Comparison of ENCODE assay signal across 34 mouse cellular contexts in the genomic region with DNA sequence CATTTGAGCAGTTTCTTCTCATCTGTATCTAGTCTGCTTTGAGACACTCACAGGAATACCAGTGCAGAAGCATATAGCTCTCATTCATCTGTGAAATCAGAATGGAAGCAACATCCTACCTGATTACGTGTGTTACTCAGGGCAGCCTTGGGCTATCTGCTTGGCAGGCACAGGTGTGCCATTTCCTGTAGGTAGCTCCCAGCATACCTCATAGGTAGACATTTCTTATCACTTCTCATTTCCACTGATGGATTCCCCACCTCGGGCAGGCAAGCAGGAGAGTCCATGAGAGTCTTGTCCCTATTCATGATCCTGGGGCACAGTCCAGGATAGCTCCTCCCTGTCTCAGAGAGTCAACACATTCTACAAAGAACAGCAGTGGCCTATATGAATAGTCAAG.
"Had no signal": no experiment of that assay in that cellular context is flagged by ENCODE, and none has a peak within 500 bp of the region (broad histone marks: within the 10 kb centered on the region; RNA-seq: fewer than 3 reads in every experiment).

No protein-coding gene starts in this region.

- H3K9ac ChIP-seq: heart, embryonic 12.5 days; heart, embryonic 13.5 days; heart, embryonic 15.5 days; hindbrain, embryonic 12.5 days; hindbrain, embryonic 13.5 days; hindbrain, embryonic 14.5 days; hindbrain, embryonic 15.5 days; intestine, embryonic 15.5 days had no signal

- ATAC-seq: hindbrain, embryonic 16.5 days; hindbrain, postnatal 0 days; inflammation-experienced regulatory T-cells, adult 6 months; intestine, embryonic 15.5 days; intestine, embryonic 16.5 days; intestine, postnatal 0 days had no signal

- H3K9me3 ChIP-seq: heart, embryonic 10.5 days; heart, embryonic 12.5 days; heart, embryonic 13.5 days; heart, embryonic 15.5 days; hindbrain, embryonic 10.5 days; hindbrain, embryonic 13.5 days; hindbrain, embryonic 15.5 days; intestine, embryonic 15.5 days had no signal

- H3K4me2 ChIP-seq: heart, embryonic 11.5 days; heart, embryonic 12.5 days; heart, embryonic 13.5 days; heart, embryonic 15.5 days; hindbrain, embryonic 12.5 days; hindbrain, embryonic 13.5 days; hindbrain, embryonic 14.5 days; hindbrain, embryonic 15.5 days; intestine, embryonic 15.5 days had no signal

- H3K4me1 ChIP-seq: hindbrain, embryonic 13.5 days; hindbrain, embryonic 15.5 days; intestine, embryonic 15.5 days had no signal

- DNase-seq: heart, postnatal 10 days; heart, postnatal 14 days; heart, postnatal 36 days; heart, postnatal 4 days; kidney, adult 11 months; kidney, adult 18-20 months; kidney, adult 2 months; kidney, adult 8-10 months; kidney, adult 9 months; kidney, postnatal 10 days; kidney, postnatal 14 days; kidney, postnatal 25 days; kidney, postnatal 36 days; kidney, postnatal 4 days; layer of hippocampus, adult 9-11 months; layer of hippocampus, postnatal 36 days had no signal

- H3K27me3 ChIP-seq: heart, embryonic 12.5 days; heart, embryonic 13.5 days; heart, embryonic 15.5 days; hindbrain, embryonic 12.5 days; hindbrain, embryonic 13.5 days; hindbrain, embryonic 15.5 days; intestine, embryonic 15.5 days had no signal

- H3K4me3 ChIP-seq: heart, embryonic 10.5 days; heart, embryonic 12.5 days; heart, embryonic 13.5 days; heart, embryonic 15.5 days; hindbrain, embryonic 10.5 days; hindbrain, embryonic 12.5 days; hindbrain, embryonic 13.5 days; hindbrain, embryonic 15.5 days; intestine, embryonic 15.5 days; layer of hippocampus, adult 2 months had no signal

- H3K27ac ChIP-seq: heart, embryonic 10.5 days; heart, embryonic 13.5 days; heart, embryonic 15.5 days; hindbrain, embryonic 10.5 days; hindbrain, embryonic 12.5 days; hindbrain, embryonic 13.5 days; hindbrain, embryonic 14.5 days; hindbrain, embryonic 15.5 days; hindbrain, postnatal 0 days; intestine, embryonic 15.5 days; kidney, postnatal 0 days; layer of hippocampus, adult 2 months had no signal

- H3K36me3 ChIP-seq: heart, embryonic 10.5 days; heart, embryonic 12.5 days; heart, embryonic 13.5 days; heart, embryonic 15.5 days; hindbrain, embryonic 10.5 days; hindbrain, embryonic 12.5 days; hindbrain, embryonic 13.5 days; hindbrain, embryonic 15.5 days; intestine, embryonic 15.5 days had no signal
